Mouse (Mus musculus): Measurements from ENCODE around the gene Cenpe. TPM values are rescaled to one million over a fixed set of nuclear protein-coding genes. Genes with fewer than 3 reads are reported as not detected.

The Cenpe gene
- polyA plus RNA-seq, 1 experiment = 3.3 TPM

GRCm38 (mm10) chr3:135245733-135246132 is 33.4 kb downstream of the Cenpe start:
- no peak overlapping the region for H3K4me2 ChIP-seq (ENCODE audit: low read depth)
- H3K79me2 ChIP-seq (ENCODE audit: control insufficient read depth, insufficient read depth) = no peaks in the 10 kb centered on the region
- no peak overlapping the region for H3K4me3 ChIP-seq
- TF ChIP-seq MYOG (IDR thresholded peaks at IDR 0.05; ENCODE audit: control insufficient read depth in 1 of 3, insufficient read depth in 1 of 3, insufficient read length in 2 of 3, low read depth in 2 of 3) (no peak), TCF12 (IDR thresholded peaks at IDR 0.05; ENCODE audit: insufficient read depth, poor library complexity, severe bottlenecking) (no peak), MYOD1 (IDR thresholded peaks at IDR 0.05; ENCODE audit: control insufficient read depth in 1 of 3, insufficient read length in 2 of 3, low read depth in 2 of 3) (no peak), E2F4 (IDR thresholded peaks at IDR 0.05; ENCODE audit: insufficient read depth) (no peak), CEBPB (IDR thresholded peaks at IDR 0.05; ENCODE audit: insufficient read depth, poor library complexity, severe bottlenecking) (no peak), POLR2AphosphoS2 (IDR thresholded peaks at IDR 0.05; ENCODE audit: insufficient read length, low read depth) (no peak), USF1 (IDR thresholded peaks at IDR 0.05; ENCODE audit: low read depth) (no peak), SRF (IDR thresholded peaks at IDR 0.05; ENCODE audit: control insufficient read depth, insufficient read length, low read depth) (no peak)
- peaks cover 59% of the 10 kb centered on the region for H3K36me3 ChIP-seq (ENCODE audit: control insufficient read depth, insufficient read depth)
- no peaks in the 10 kb centered on the region for H3K27me3 ChIP-seq (ENCODE audit: control insufficient read depth, insufficient read depth, insufficient read length)
- no peak overlapping the region for H3ac ChIP-seq (ENCODE audit: control insufficient read depth, insufficient read length)

DNA sequence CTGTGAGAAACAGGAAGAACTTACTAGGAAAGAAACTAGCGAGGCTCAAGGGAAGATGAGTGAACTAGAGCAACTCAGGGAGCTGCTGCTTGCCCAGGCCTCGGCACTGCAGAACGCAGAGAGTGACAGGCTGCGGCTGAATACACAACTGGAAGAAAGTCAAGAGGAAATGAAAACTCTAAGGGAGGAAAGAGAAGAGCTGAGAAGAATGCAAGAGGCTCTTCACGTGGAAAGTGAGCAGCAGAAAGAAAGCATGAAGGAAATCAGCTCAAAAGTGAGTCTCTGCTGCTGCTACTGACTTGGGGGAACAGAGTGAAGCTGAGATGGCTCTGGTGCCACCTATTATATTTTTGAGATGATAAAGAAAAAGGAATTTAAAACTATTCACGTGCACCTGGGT is 34.5 kb downstream of the Cenpe start:
- Histone ChIP-seq H3ac (ENCODE audit: control insufficient read depth, insufficient read length) (no peak overlapping the region), H3K79me2 (ENCODE audit: control insufficient read depth, insufficient read depth) (no peaks in the 10 kb centered on the region), H3K4me3 (no peak overlapping the region), H3K27me3 (ENCODE audit: control insufficient read depth, insufficient read depth, insufficient read length) (no peaks in the 10 kb centered on the region), H3K36me3 (ENCODE audit: control insufficient read depth, insufficient read depth) (peaks cover 59% of the 10 kb centered on the region), H3K4me2 (ENCODE audit: low read depth) (no peak overlapping the region)
- TF ChIP-seq REST (IDR thresholded peaks at IDR 0.05; ENCODE audit: insufficient read depth, insufficient read length) (no peak), TCF3 (IDR thresholded peaks at IDR 0.05; ENCODE audit: insufficient read length, low read depth) (no peak), MAX (IDR thresholded peaks at IDR 0.05; ENCODE audit: low read depth) (no peak), MYOD1 (IDR thresholded peaks at IDR 0.05; ENCODE audit: control insufficient read depth in 1 of 3, insufficient read length in 2 of 3, low read depth in 2 of 3) (no peak), MYOG (IDR thresholded peaks at IDR 0.05; ENCODE audit: control insufficient read depth in 1 of 3, insufficient read depth in 1 of 3, insufficient read length in 2 of 3, low read depth in 2 of 3) (no peak), TCF12 (IDR thresholded peaks at IDR 0.05; ENCODE audit: insufficient read depth, poor library complexity, severe bottlenecking) (no peak), CEBPB (IDR thresholded peaks at IDR 0.05; ENCODE audit: insufficient read depth, poor library complexity, severe bottlenecking) (no peak), POLR2AphosphoS2 (IDR thresholded peaks at IDR 0.05; ENCODE audit: insufficient read length, low read depth) (no peak), E2F4 (IDR thresholded peaks at IDR 0.05; ENCODE audit: insufficient read depth) (no peak), SRF (IDR thresholded peaks at IDR 0.05; ENCODE audit: control insufficient read depth, insufficient read length, low read depth) (no peak), USF1 (IDR thresholded peaks at IDR 0.05; ENCODE audit: low read depth) (no peak), POLR2A (IDR thresholded peaks at IDR 0.05; ENCODE audit: insufficient read length, low read depth) (no peak)

DNA sequence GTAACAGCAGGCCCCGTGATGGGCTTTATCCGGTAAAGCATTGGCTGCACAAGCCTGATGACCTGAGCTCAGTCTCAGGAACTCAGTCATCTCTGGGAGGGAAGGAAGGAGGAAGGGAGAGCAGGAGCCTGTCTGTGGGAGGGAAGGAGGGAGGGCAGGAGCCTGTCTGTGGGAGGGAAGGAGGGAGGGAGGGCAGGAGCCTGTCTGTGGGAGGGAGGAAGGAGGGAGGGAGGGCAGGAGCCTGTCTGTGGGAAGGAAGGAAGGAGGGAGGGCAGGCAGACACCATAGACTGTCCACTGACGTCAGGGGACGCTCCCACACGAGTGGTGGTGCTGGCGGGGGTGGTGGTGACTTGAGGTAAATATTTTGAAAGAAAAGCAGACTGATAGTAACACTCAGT is 36.8 kb downstream of the Cenpe start:
- H3ac ChIP-seq (ENCODE audit: control insufficient read depth, insufficient read length) = no peak overlapping the region
- TF ChIP-seq MYOG (IDR thresholded peaks at IDR 0.05; ENCODE audit: control insufficient read depth in 1 of 3, insufficient read depth in 1 of 3, insufficient read length in 2 of 3, low read depth in 2 of 3) (no peak), SRF (IDR thresholded peaks at IDR 0.05; ENCODE audit: control insufficient read depth, insufficient read length, low read depth) (no peak), REST (IDR thresholded peaks at IDR 0.05; ENCODE audit: insufficient read depth, insufficient read length) (no peak), POLR2A (IDR thresholded peaks at IDR 0.05; ENCODE audit: insufficient read length, low read depth) (no peak), MYOD1 (IDR thresholded peaks at IDR 0.05; ENCODE audit: control insufficient read depth in 1 of 3, insufficient read length in 2 of 3, low read depth in 2 of 3) (no peak)
- peaks cover 54% of the 10 kb centered on the region for H3K36me3 ChIP-seq (ENCODE audit: control insufficient read depth, insufficient read depth)
- no peak overlapping the region for H3K4me2 ChIP-seq (ENCODE audit: low read depth)
- H3K4me3 ChIP-seq = no peak overlapping the region
- H3K79me2 ChIP-seq (ENCODE audit: control insufficient read depth, insufficient read depth) = no peaks in the 10 kb centered on the region
- no peaks in the 10 kb centered on the region for H3K27me3 ChIP-seq (ENCODE audit: control insufficient read depth, insufficient read depth, insufficient read length)

GRCm38 (mm10) chr3:135251825-135252224 is 39.5 kb downstream of the Cenpe start:
- Histone ChIP-seq H3K4me2 (ENCODE audit: low read depth) (no peak overlapping the region), H3K79me2 (ENCODE audit: control insufficient read depth, insufficient read depth) (no peaks in the 10 kb centered on the region), H3K4me3 (no peak overlapping the region), H3K27me3 (ENCODE audit: control insufficient read depth, insufficient read depth, insufficient read length) (no peaks in the 10 kb centered on the region), H3K36me3 (ENCODE audit: control insufficient read depth, insufficient read depth) (peaks cover 56% of the 10 kb centered on the region), H3ac (ENCODE audit: control insufficient read depth, insufficient read length) (no peak overlapping the region)
- no peak for TF ChIP-seq TCF3 (IDR thresholded peaks at IDR 0.05; ENCODE audit: insufficient read length, low read depth)

DNA sequence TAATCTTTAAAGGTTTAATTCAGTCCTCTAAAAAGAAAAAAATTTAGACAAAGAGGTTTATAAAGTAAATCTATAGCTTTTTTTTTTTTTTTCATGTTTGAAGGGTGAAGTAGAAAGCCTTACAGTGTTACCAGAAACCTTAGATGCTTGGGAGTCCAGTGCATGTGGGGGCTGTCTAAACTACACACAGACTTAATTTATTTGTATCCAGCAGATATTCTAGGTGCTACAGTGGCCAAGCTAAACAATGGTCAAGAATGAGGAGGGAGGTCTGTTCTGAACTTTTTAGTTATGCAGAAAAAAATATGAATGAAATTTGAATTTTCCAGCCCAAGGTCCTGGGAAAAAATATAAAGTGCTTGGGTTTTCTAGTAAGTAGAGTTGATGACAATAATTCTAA is 42.4 kb downstream of the Cenpe start:
- H3K4me2 ChIP-seq (ENCODE audit: low read depth) = no peak overlapping the region
- TF ChIP-seq POLR2A (IDR thresholded peaks at IDR 0.05; ENCODE audit: insufficient read length, low read depth) (no peak), SRF (IDR thresholded peaks at IDR 0.05; ENCODE audit: control insufficient read depth, insufficient read length, low read depth) (no peak), POLR2AphosphoS2 (IDR thresholded peaks at IDR 0.05; ENCODE audit: insufficient read length, low read depth) (no peak), E2F4 (IDR thresholded peaks at IDR 0.05; ENCODE audit: insufficient read depth) (no peak), TCF3 (IDR thresholded peaks at IDR 0.05; ENCODE audit: insufficient read length, low read depth) (no peak), CEBPB (IDR thresholded peaks at IDR 0.05; ENCODE audit: insufficient read depth, poor library complexity, severe bottlenecking) (no peak), USF1 (IDR thresholded peaks at IDR 0.05; ENCODE audit: low read depth) (no peak), MYOD1 (IDR thresholded peaks at IDR 0.05; ENCODE audit: control insufficient read depth in 1 of 3, insufficient read length in 2 of 3, low read depth in 2 of 3) (no peak), REST (IDR thresholded peaks at IDR 0.05; ENCODE audit: insufficient read depth, insufficient read length) (no peak), TCF12 (IDR thresholded peaks at IDR 0.05; ENCODE audit: insufficient read depth, poor library complexity, severe bottlenecking) (no peak), MYOG (IDR thresholded peaks at IDR 0.05; ENCODE audit: control insufficient read depth in 1 of 3, insufficient read depth in 1 of 3, insufficient read length in 2 of 3, low read depth in 2 of 3) (no peak), MAX (IDR thresholded peaks at IDR 0.05; ENCODE audit: low read depth) (no peak)
- H3K36me3 ChIP-seq (ENCODE audit: control insufficient read depth, insufficient read depth) = peaks cover 50% of the 10 kb centered on the region
- no peak overlapping the region for H3ac ChIP-seq (ENCODE audit: control insufficient read depth, insufficient read length)
- no peaks in the 10 kb centered on the region for H3K27me3 ChIP-seq (ENCODE audit: control insufficient read depth, insufficient read depth, insufficient read length)
- no peaks in the 10 kb centered on the region for H3K79me2 ChIP-seq (ENCODE audit: control insufficient read depth, insufficient read depth)
- H3K4me3 ChIP-seq = no peak overlapping the region
